Mouse (Mus musculus) neural tube, embryonic 11.5 days (tissue): ENCODE data around the gene Gm20379. TPM values are rescaled to one million over a fixed set of nuclear protein-coding genes. Genes with fewer than 3 reads are reported as not detected.

ENCODE experiments used
- ATAC-seq: fragments of 200-750 bp; cut with Nextera tagmentation; 2 replicates; pipeline ENCODE4 v1.8.0; 2017; ENCODE audit warnings: moderate number of reproducible peaks, mild to moderate bottlenecking, moderate TSS enrichment, moderate library complexity; ENCODE audit not compliant: insufficient read depth, low FRiP score, low TSS enrichment
- DNase-seq: peaks from one replicate; pipeline ENCODE4 v3.0.0-alpha.2; 2015; ENCODE audit warnings: low spot score
- H3K27ac ChIP-seq: fragments of 300-500 bp; sonication (generic); 2 replicates; pipeline ENCODE4 v1.5.1; 2014; ENCODE audit warnings: low read depth, mild to moderate bottlenecking, low read length
- H3K27me3 ChIP-seq: fragments of 300-500 bp; sonication (generic); 2 replicates; pipeline ENCODE4 v1.6.1; 2014; ENCODE audit warnings: mild to moderate bottlenecking, low read length, mixed read lengths; ENCODE audit not compliant: control insufficient read depth, insufficient read depth
- H3K36me3 ChIP-seq: fragments of 300-500 bp; sonication (generic); 2 replicates; pipeline ENCODE4 v1.6.1; 2014; ENCODE audit warnings: mild to moderate bottlenecking, low read length, moderate library complexity, mixed read lengths; ENCODE audit not compliant: control insufficient read depth, insufficient read depth
- H3K4me1 ChIP-seq: fragments of 300-500 bp; sonication (generic); 2 replicates; pipeline ENCODE4 v1.6.1; 2014; ENCODE audit warnings: low read length, mixed read lengths; ENCODE audit not compliant: control insufficient read depth, insufficient read depth
- H3K4me2 ChIP-seq: fragments of 300-500 bp; sonication (generic); 2 replicates; pipeline ENCODE4 v1.6.1; 2014; ENCODE audit warnings: low read depth, mild to moderate bottlenecking, moderate library complexity
- H3K4me3 ChIP-seq: fragments of 300-500 bp; sonication (generic); 2 replicates; pipeline ENCODE4 v1.5.1; 2014; ENCODE audit warnings: low read depth, low read length
- H3K9ac ChIP-seq: fragments of 300-500 bp; sonication (generic); 2 replicates; pipeline ENCODE4 v1.6.1; 2014; ENCODE audit warnings: mild to moderate bottlenecking, low read length
- H3K9me3 ChIP-seq: fragments of 300-500 bp; sonication (generic); 2 replicates; pipeline ENCODE4 v1.6.1; 2016; ENCODE audit warnings: low read length; ENCODE audit not compliant: control insufficient read depth
- WGBS: fragments of 180-500 bp; shearing (Covaris S2); extraction: QIAGEN DNeasy Blood & Tissue Kit; methylation state at CpG from one replicate; pipeline ENCODE4 v1.1.7; 2014; 5-methylcytosine and 5-hydroxymethylcytosine counted together
- polyA plus RNA-seq: library from polyadenylated mRNA; unstranded; fragments of >200 nt; fragmentation: Nextera tagmentation; extraction: Ambion mirVana; gene quantifications from 2 replicates; pipeline ENCODE4 v1.2.1, GENCODE M21; 2014

Gm20379 gene
- 0.45 and 0.73 TPM in 2 replicates for polyA plus RNA-seq

GRCm38 (mm10) chr13:92305680-92306079, at the start of gene Gm20379:
TSS of gene Gm20379 (plus strand) at chr13:92305980.
- ATAC-seq (no peak), DNase-seq (no peak)
- no peak within 1 kb of the TSS for H3K4me3 ChIP-seq
- no peaks in the 10 kb centered on the region for H3K27me3 ChIP-seq
- H3K27ac ChIP-seq = no peak within 1 kb of the TSS
- no peak within 1 kb of the TSS for H3K9ac ChIP-seq
- no peaks in the 10 kb centered on the region for H3K36me3 ChIP-seq
- H3K4me2 ChIP-seq = no peak within 1 kb of the TSS
- H3K9me3 ChIP-seq = no peaks in the 10 kb centered on the region
- H3K4me1 ChIP-seq = no peaks in the 10 kb centered on the region
- WGBS = 94% methylated on average over 11 of the region's 11 CpGs

GRCm38 (mm10) chr13:92261329-92261728, 44.5 kb upstream of the Gm20379 start:
- WGBS = 86% methylated on average over 5 of the region's 5 CpGs

GRCm38 (mm10) chr13:92263566-92263965, 42.2 kb upstream of the Gm20379 start:
- H3K4me2 ChIP-seq = no peak overlapping the region
- H3K4me3 ChIP-seq = no peak overlapping the region
- H3K36me3 ChIP-seq = no peaks in the 10 kb centered on the region
- no peaks in the 10 kb centered on the region for H3K4me1 ChIP-seq
- DNase-seq = no peak
- no peaks in the 10 kb centered on the region for H3K27me3 ChIP-seq
- H3K9ac ChIP-seq = no peak overlapping the region
- ATAC-seq = no peak
- WGBS = 86% methylated on average over 6 of the region's 6 CpGs
- H3K27ac ChIP-seq = no peak overlapping the region
- no peaks in the 10 kb centered on the region for H3K9me3 ChIP-seq

More at GRCm38 (mm10) chr13:92261329-92261728, 44.5 kb upstream of the Gm20379 start:
- no peak overlapping the region for H3K4me2 ChIP-seq
- no peaks in the 10 kb centered on the region for H3K36me3 ChIP-seq
- DNase-seq (no peak), ATAC-seq (no peak)
- H3K27me3 ChIP-seq = no peaks in the 10 kb centered on the region
- no peak overlapping the region for H3K27ac ChIP-seq
- no peak overlapping the region for H3K4me3 ChIP-seq
- H3K9ac ChIP-seq = no peak overlapping the region
- H3K9me3 ChIP-seq = no peaks in the 10 kb centered on the region
- no peaks in the 10 kb centered on the region for H3K4me1 ChIP-seq

GRCm38 (mm10) chr13:92267076-92267475, 38.7 kb upstream of the Gm20379 start:
- no peak overlapping the region for H3K9ac ChIP-seq

GRCm38 (mm10) chr13:92274274-92275198, 31.2 kb upstream of the Gm20379 start:
- Histone ChIP-seq H3K4me1 (no peaks in the 10 kb centered on the region), H3K36me3 (no peaks in the 10 kb centered on the region; the same call in 1 of the 2 replicates), H3K9me3 (no peaks in the 10 kb centered on the region), H3K4me2 (no peak overlapping the region), H3K27ac (no peak overlapping the region), H3K4me3 (no peak overlapping the region), H3K9ac (no peak overlapping the region), H3K27me3 (no peaks in the 10 kb centered on the region)
- 91% methylated on average over 14 of the region's 14 CpGs for WGBS
- ATAC-seq = no peak
- no peak for DNase-seq

More at GRCm38 (mm10) chr13:92267076-92267475, 38.7 kb upstream of the Gm20379 start:
- Histone ChIP-seq H3K4me3 (no peak overlapping the region), H3K27me3 (no peaks in the 10 kb centered on the region), H3K27ac (no peak overlapping the region), H3K4me1 (no peaks in the 10 kb centered on the region), H3K9me3 (no peaks in the 10 kb centered on the region), H3K4me2 (no peak overlapping the region), H3K36me3 (no peaks in the 10 kb centered on the region)
- no peak for ATAC-seq
- 93% methylated on average over 3 of the region's 3 CpGs for WGBS
- DNase-seq = no peak

- Histone ChIP-seq H3K4me2 (no peak overlapping the region), H3K27me3 (no peaks in the 10 kb centered on the region), H3K27ac (no peak overlapping the region), H3K9ac (no peak overlapping the region), H3K4me1 (no peaks in the 10 kb centered on the region), H3K36me3 (no peaks in the 10 kb centered on the region; the same call in 1 of the 2 replicates), H3K4me3 (no peak overlapping the region), H3K9me3 (no peaks in the 10 kb centered on the region)
- DNase-seq (no peak), ATAC-seq (no peak)
- WGBS = 92% methylated on average over 9 of the region's 9 CpGs
Measured at GRCm38 (mm10) chr13:92275292-92275691, 30.5 kb upstream of the Gm20379 start.

GRCm38 (mm10) chr13:92277027-92277426, 28.8 kb upstream of the Gm20379 start:
- Histone ChIP-seq H3K27me3 (no peaks in the 10 kb centered on the region), H3K27ac (no peak overlapping the region), H3K9me3 (no peaks in the 10 kb centered on the region), H3K36me3 (no peaks in the 10 kb centered on the region; the same call in 1 of the 2 replicates), H3K4me2 (no peak overlapping the region), H3K4me1 (no peaks in the 10 kb centered on the region), H3K9ac (no peak overlapping the region), H3K4me3 (no peak overlapping the region)
- no peak for DNase-seq
- ATAC-seq = no peak
- WGBS = 98% methylated on average over 2 of the region's 2 CpGs

- no peaks in the 10 kb centered on the region for H3K27me3 ChIP-seq
- no peak overlapping the region for H3K4me2 ChIP-seq
- H3K4me3 ChIP-seq = no peak overlapping the region
- H3K27ac ChIP-seq = no peak overlapping the region
- no peaks in the 10 kb centered on the region for H3K9me3 ChIP-seq
- H3K36me3 ChIP-seq = peaks cover 2% of the 10 kb centered on the region
- ATAC-seq (no peak), DNase-seq (no peak)
- no peaks in the 10 kb centered on the region for H3K4me1 ChIP-seq
- H3K9ac ChIP-seq = no peak overlapping the region
- WGBS = 55% methylated on average over 4 of the region's 4 CpGs
Measured at GRCm38 (mm10) chr13:92291605-92292004, 14.2 kb upstream of the Gm20379 start.

GRCm38 (mm10) chr13:92293883-92294282, 11.9 kb upstream of the Gm20379 start:
- Histone ChIP-seq H3K27ac (no peak overlapping the region), H3K9me3 (no peaks in the 10 kb centered on the region), H3K4me3 (no peak overlapping the region), H3K4me1 (no peaks in the 10 kb centered on the region), H3K36me3 (peaks cover 2% of the 10 kb centered on the region), H3K9ac (no peak overlapping the region), H3K27me3 (no peaks in the 10 kb centered on the region), H3K4me2 (no peak overlapping the region)
- ATAC-seq = no peak
- DNase-seq = no peak
- WGBS = 85% methylated on average over 5 of the region's 5 CpGs
